Mouse (Mus musculus) stomach, postnatal 0 days (tissue): ENCODE data around the gene Gstp2. TPM values are rescaled to one million over a fixed set of nuclear protein-coding genes. Genes with fewer than 3 reads are reported as not detected.
"Not testable (repeated sequence)": the region's sequence is repeated elsewhere in the genome, so short reads cannot be mapped to it uniquely, and the experiment has no call there.

Source experiments
- ATAC-seq: fragments of 200-750 bp; cut with Nextera tagmentation; 2 replicates; pipeline ENCODE4 v1.8.0; 2017; ENCODE audit not compliant: low FRiP score, low TSS enrichment
- DNase-seq: peaks from one replicate; pipeline ENCODE4 v3.0.0-alpha.2; 2016; ENCODE audit warnings: low spot score
- H3K27ac ChIP-seq: fragments of 300-500 bp; sonication (generic); replicated peaks from 2 replicates; pipeline ENCODE4 v1.5.1; 2014; ENCODE audit warnings: mild to moderate bottlenecking, control low read depth
- H3K27me3 ChIP-seq: fragments of 300-500 bp; sonication (generic); 2 replicates; pipeline ENCODE4 v1.6.1; 2014; ENCODE audit warnings: low read length; ENCODE audit not compliant: control insufficient read depth, insufficient read depth
- H3K36me3 ChIP-seq: fragments of 300-500 bp; sonication (generic); 2 replicates; pipeline ENCODE4 v1.6.1; 2014; ENCODE audit warnings: low read length, mixed read lengths; ENCODE audit not compliant: control insufficient read depth, insufficient read depth
- H3K4me1 ChIP-seq: fragments of 300-500 bp; sonication (generic); replicated peaks from 2 replicates; pipeline ENCODE4 v1.6.1; 2014; ENCODE audit warnings: antibody characterized with exemption; ENCODE audit not compliant: control insufficient read depth, insufficient read depth
- H3K4me2 ChIP-seq: fragments of 300-500 bp; sonication (generic); replicated peaks from 2 replicates; pipeline ENCODE4 v1.6.1; 2014; ENCODE audit warnings: low read depth, mild to moderate bottlenecking, control low read depth, moderate library complexity
- H3K4me3 ChIP-seq: fragments of 300-500 bp; sonication (generic); 2 replicates; pipeline ENCODE4 v1.5.1; 2014; ENCODE audit warnings: low read depth, low read length, control low read depth
- H3K9ac ChIP-seq: fragments of 300-500 bp; sonication (generic); 2 replicates; pipeline ENCODE4 v1.6.1; 2014; ENCODE audit warnings: mild to moderate bottlenecking, low read length, control low read depth, mixed read lengths
- H3K9me3 ChIP-seq: fragments of 300-500 bp; sonication (generic); 2 replicates; pipeline ENCODE4 v1.6.1; 2016; ENCODE audit warnings: low read length; ENCODE audit not compliant: control insufficient read depth
- CTCF ChIP-seq: IDR thresholded peaks from 2 replicates; pipeline ENCODE4 v1.5.1; 2016; ENCODE audit warnings: antibody characterized with exemption, low read depth, mild to moderate bottlenecking, moderate library complexity
- EP300 ChIP-seq: optimal IDR thresholded peaks from 2 replicates; pipeline ENCODE3; 2016; ENCODE audit warnings: antibody characterized with exemption
- WGBS: fragments of 180-500 bp; shearing (Covaris S2); extraction: QIAGEN DNeasy Blood & Tissue Kit; methylation state at CpG from one replicate; pipeline ENCODE4 v1.1.7; 2014; 5-methylcytosine and 5-hydroxymethylcytosine counted together
- polyA plus RNA-seq: library from polyadenylated mRNA; unstranded; fragments of >200 nt; fragmentation: Nextera tagmentation; extraction: Ambion mirVana; gene quantifications from 2 replicates; pipeline ENCODE4 v1.2.1, GENCODE M21; 2015

The Gstp2 gene
- polyA plus RNA-seq, 1 experiment from 2014 or later = 93.1 TPM

GRCm38 (mm10) chr19:4075531-4075930 lies 29.7 kb upstream of the Gstp2 start:
- Histone ChIP-seq H3K4me2 (no peak overlapping the region), H3K9ac (no peak overlapping the region), H3K27me3 (no peaks in the 10 kb centered on the region), H3K4me1 (no peaks in the 10 kb centered on the region), H3K9me3 (no peaks in the 10 kb centered on the region), H3K36me3 (no peaks in the 10 kb centered on the region), H3K4me3 (no peak overlapping the region), H3K27ac (no peak overlapping the region)
- 89% methylated on average over 1 of the region's 1 CpGs for WGBS
- TF ChIP-seq CTCF = no peak
- TF ChIP-seq EP300 = no peak
- ATAC-seq (no peak), DNase-seq (no peak)

- H3K4me3 ChIP-seq = no peak overlapping the region
- no peak for ATAC-seq
- H3K36me3 ChIP-seq = no peaks in the 10 kb centered on the region
- DNase-seq = no peak
- no peaks in the 10 kb centered on the region for H3K27me3 ChIP-seq
- 84% methylated on average over 6 of the region's 6 CpGs for WGBS
- TF ChIP-seq CTCF (no peak), EP300 (no peak)
- no peaks in the 10 kb centered on the region for H3K4me1 ChIP-seq
- no peak overlapping the region for H3K9ac ChIP-seq
- no peak overlapping the region for H3K4me2 ChIP-seq
- H3K9me3 ChIP-seq = no peaks in the 10 kb centered on the region
- no peak overlapping the region for H3K27ac ChIP-seq
These were observed 27.0 kb upstream of the Gstp2 start for GRCm38 (mm10) chr19:4072706-4073424.

- TF ChIP-seq CTCF (no peak), EP300 (no peak)
- no peaks in the 10 kb centered on the region for H3K27me3 ChIP-seq
- 95% methylated on average over 6 of the region's 6 CpGs for WGBS
- no peak overlapping the region for H3K27ac ChIP-seq
- H3K9ac ChIP-seq = no peak overlapping the region
- H3K4me2 ChIP-seq = no peak overlapping the region
- no peaks in the 10 kb centered on the region for H3K36me3 ChIP-seq
- ATAC-seq = no peak
- no peak for DNase-seq
- H3K9me3 ChIP-seq = no peaks in the 10 kb centered on the region
- H3K4me1 ChIP-seq = no peaks in the 10 kb centered on the region
- H3K4me3 ChIP-seq = no peak overlapping the region
These were observed 25.6 kb upstream of the Gstp2 start for GRCm38 (mm10) chr19:4071406-4071805.

GRCm38 (mm10) chr19:4070756-4071155 lies 24.9 kb upstream of the Gstp2 start:
- Histone ChIP-seq H3K4me3 (no peak overlapping the region), H3K27me3 (no peaks in the 10 kb centered on the region), H3K36me3 (no peaks in the 10 kb centered on the region), H3K27ac (no peak overlapping the region), H3K9me3 (no peaks in the 10 kb centered on the region), H3K4me1 (no peaks in the 10 kb centered on the region), H3K4me2 (no peak overlapping the region), H3K9ac (no peak overlapping the region)
- WGBS = 77% methylated on average over 8 of the region's 8 CpGs
- DNase-seq = no peak
- ATAC-seq = no peak
- TF ChIP-seq EP300 (no peak), CTCF (no peak)

GRCm38 (mm10) chr19:4070311-4070710 lies 24.5 kb upstream of the Gstp2 start:
- Histone ChIP-seq H3K36me3 (no peaks in the 10 kb centered on the region), H3K9ac (no peak overlapping the region), H3K4me1 (no peaks in the 10 kb centered on the region), H3K4me2 (no peak overlapping the region), H3K27ac (no peak overlapping the region), H3K4me3 (no peak overlapping the region), H3K27me3 (no peaks in the 10 kb centered on the region), H3K9me3 (no peaks in the 10 kb centered on the region)
- no peak for ATAC-seq
- DNase-seq = no peak
- TF ChIP-seq EP300 (no peak), CTCF (no peak)
- 66% methylated on average over 15 of the region's 15 CpGs for WGBS

- no peaks in the 10 kb centered on the region for H3K4me1 ChIP-seq
- 51% methylated on average over 15 of the region's 15 CpGs for WGBS
- DNase-seq = no peak
- no peak overlapping the region for H3K27ac ChIP-seq
- H3K36me3 ChIP-seq = no peaks in the 10 kb centered on the region
- ATAC-seq = no peak
- TF ChIP-seq CTCF = no peak
- TF ChIP-seq EP300 = no peak
- no peak overlapping the region for H3K4me3 ChIP-seq
- H3K4me2 ChIP-seq = no peak overlapping the region
- no peaks in the 10 kb centered on the region for H3K9me3 ChIP-seq
- H3K9ac ChIP-seq = no peak overlapping the region
- H3K27me3 ChIP-seq = no peaks in the 10 kb centered on the region
These were observed 23.0 kb upstream of the Gstp2 start for GRCm38 (mm10) chr19:4068717-4069410.

GRCm38 (mm10) chr19:4068242-4068641 lies 22.4 kb upstream of the Gstp2 start:
- not testable (repeated sequence) for H3K4me3 ChIP-seq, H3K27me3 ChIP-seq, H3K4me1 ChIP-seq, H3K27ac ChIP-seq, ATAC-seq, DNase-seq, H3K9me3 ChIP-seq, H3K36me3 ChIP-seq, H3K4me2 ChIP-seq, H3K9ac ChIP-seq
- WGBS = 74% methylated on average over 2 of the region's 2 CpGs
